Mouse (Mus musculus) cerebellum, adult 2 months (tissue): ENCODE results near the gene Itgb2.

Source experiments
- CTCF ChIP-seq: fragments of 200-500 bp; IDR thresholded peaks from 2 replicates; pipeline ENCODE4 v1.5.1; 2011; ENCODE audit warnings: low read depth, mild to moderate bottlenecking, control low read depth, low read length, moderate library complexity, borderline replicate concordance; ENCODE audit not compliant: insufficient read depth
- POLR2A ChIP-seq: fragments of 200-500 bp; IDR thresholded peaks from 2 replicates; pipeline ENCODE4 v1.6.1; 2011; ENCODE audit warnings: low read length, control low read depth, borderline replicate concordance; ENCODE audit not compliant: insufficient read depth

- no peak for TF ChIP-seq CTCF
- TF ChIP-seq POLR2A: no peak
These were observed 12.3 kb upstream of the Itgb2 start for GRCm38 (mm10) chr10:77517801-77518200.
